Mouse (Mus musculus): ENCODE data around the gene Timm50. TPM values are rescaled to one million over a fixed set of nuclear protein-coding genes. Genes with fewer than 3 reads are reported as not detected.

The Timm50 gene
- 55.8 TPM for polyA plus RNA-seq (2017; shearing (Covaris generic))

DNA sequence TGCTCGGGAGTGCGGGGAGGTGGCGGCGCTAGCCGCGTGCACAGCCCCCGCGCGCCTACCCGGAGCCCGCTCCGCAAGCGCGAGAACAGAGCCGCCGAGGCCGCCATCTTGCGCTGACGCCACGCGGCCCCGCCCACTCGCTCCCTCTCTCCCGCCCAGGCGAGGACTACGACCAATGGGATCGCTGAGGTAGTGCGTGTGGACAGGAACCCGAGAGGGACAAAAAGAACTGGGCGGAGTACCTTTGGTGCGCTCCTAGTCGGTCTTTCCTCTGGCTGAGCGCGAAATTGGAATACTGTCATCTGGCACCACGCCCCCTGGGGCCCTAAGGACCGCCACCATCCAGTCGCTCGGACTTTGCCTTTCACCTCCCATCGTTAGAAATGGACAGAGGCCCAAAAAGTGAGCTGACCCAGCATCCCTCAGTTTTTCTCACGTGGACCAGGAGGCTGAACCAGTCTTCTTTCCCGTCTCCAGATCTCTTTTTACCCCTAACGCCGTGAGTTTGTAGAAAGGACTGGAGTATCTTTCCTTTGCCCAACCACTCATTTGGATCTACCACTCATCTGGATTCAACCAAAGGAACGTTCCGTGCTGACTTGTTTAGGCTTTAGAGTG is at the start of gene Timm50:
Timm50 (minus strand) TSS at position 147 of the 618 bp plus-strand sequence.

DNA sequence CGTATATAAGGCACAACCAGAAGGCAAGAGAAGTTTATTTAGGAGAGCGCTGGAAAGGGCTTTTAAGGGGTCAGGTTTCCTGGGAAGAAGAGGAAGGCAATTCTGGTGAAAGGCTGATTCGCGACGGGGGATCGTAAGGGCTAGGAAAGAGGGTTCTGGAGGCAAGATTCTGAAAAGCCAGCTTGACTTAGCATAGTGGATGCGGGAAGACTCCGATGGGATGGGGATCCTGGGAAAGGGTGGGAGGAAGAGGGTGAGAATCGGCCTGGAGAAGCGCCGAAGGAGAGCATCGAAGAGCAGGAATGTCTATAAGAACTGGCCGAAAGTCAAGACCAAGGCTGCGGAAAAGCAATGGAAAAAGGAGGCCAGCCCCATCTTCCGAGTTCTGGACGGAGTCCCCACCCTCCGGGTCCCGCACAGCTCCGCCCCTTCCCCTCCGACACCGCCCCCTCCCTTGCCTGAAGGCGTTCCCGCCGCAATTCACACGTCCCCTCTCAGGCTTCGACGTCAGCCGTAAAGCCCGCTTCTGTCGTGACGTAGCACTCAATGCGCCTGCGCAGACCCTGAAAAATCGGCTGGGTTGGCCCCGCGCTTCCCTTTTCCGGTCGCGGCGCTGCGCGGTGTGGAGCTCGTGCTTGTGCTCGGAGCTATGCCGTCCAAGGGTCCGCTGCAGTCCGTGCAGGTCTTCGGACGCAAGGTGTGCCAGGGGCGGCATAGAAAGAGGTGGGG is 38.4 kb upstream of the Timm50 start, which contains the start of gene Rps16:
Rps16 (plus strand) TSS at position 498 of the 729 bp plus-strand sequence.

DNA sequence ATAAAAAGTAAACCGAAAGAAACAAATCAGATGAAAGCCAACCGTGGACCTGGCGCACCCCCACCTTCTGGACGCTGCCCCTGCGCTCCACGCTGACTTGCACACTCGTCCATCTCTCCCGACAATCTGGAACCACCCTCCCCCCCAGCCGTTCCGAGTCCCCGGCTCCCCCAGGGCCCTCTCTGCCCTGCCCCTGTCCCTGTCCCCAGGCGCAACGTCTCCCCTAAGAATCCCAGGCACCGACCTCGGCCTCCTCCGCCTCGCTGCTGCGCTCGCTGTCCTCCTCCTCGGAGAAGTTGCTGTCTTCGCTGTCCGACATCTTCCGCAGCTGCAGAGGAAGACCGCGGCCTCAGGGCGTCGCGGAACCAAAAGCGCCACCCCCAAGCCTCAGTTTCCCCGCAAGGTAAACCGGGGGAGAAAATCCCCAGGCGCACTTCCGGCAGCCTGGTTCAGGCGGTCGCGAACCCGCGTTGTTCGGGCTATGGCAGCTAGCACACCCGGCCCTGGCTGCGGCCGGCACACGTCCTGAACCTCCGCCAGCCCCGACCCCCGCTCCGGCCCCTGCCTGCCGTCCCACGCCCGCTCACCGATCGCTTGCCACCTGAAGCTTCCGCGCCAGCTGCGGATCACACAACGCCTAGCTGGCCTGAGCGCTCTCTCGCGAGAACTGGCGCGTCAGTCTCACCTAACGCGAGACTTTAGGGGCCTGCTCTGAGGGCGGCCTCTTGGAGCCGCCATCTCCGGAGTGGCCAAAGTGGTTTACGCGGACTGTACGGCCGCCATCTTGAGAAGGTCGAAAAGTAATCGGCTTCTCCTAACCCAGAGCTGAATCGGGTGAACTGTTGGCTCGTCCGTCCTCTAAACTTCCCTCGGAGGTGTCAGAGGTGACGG is 26.5 kb upstream of the Timm50 start, which contains the start of gene Supt5:
Supt5 (minus strand) TSS at position 639 of the 891 bp plus-strand sequence.

DNA sequence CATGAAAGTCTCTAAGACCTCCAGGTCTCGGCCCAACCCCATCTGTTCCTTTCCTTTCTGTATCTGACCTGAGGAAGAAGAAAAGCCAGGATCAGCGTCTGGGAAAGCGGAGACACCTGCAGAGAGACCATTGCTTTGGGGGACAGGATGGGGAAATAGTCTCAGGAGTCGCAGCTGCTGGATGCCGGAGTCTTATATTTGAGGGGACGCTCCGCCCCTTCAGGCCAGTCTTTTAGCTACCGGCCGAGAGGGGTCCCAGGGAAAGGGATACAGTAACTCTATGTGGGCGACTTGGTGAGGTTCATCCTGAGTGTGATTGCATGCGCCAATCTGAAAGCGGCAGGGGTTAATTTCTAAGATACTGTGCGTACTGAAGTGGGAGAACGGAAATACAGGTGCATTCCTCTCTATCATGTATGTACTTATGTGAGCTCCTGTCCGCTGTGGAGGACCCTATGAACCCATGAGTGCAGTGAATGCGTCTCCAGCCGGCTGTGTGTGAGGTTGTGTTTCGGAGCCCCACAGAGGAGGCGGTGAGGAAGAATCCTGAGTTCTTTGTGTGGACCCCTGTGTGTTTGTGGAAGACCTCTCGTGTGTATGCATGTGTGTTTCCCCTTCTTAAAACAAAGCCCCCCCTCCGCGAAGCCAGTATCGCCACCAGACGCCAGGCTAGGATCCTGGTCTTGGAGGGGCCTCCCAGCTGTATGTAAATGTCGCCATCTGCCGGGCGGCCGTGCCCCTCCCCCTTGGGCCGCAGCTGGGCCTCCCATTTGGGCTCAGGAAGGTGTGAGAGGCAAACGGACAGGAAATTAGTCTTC is 10.0 kb downstream of the Timm50 start, which contains the start of gene Dll3:
Dll3 (minus strand) TSS at position 623 of the 818 bp plus-strand sequence.

DNA sequence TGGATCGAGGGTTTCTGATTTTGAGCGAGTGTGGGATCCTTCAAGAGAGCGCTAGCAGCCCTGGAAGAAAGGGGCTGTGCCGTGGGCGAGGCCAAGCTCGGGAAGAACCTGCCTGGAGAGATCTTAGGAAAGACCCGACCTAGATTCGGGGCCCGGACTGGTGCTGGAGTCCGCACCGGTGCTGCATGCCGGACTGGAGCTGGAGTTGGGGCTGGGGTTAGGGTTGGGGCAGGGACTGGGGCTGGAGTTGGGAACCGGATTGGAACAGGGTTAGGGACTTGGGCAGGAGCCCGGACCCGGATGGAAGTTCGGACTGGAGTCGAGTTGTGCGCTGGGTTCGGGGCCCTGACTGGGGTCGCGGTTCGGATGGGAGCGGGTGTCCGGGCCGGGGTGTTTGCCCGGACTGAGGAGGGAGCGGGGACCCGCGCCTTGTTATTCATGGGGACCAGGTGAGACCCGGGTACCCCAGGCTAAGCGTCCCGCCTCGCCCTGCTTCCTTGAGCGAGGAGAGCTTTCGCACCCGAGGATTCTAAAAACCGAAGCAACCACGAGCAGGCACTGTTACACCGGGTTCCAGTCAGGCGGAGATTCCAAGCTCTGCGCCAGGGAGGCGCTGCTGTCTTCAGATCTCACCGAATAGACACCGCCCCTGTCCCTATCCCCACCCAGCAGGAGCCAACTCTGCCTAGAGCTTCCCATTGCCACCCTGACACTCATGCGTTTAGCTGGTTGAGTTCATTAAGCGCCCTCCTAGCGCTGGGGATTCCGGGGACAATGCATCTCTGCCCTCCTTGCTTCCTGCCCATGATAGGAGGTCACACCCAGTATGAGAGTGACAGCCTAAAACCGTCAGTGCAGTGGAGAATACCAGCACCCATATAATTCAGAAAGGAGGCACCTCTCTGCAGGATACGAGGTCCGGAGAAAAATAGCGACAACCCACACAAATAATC is 21.0 kb downstream of the Timm50 start, which contains the start of gene Selenov:
Selenov (minus strand) TSS at position 549 of the 953 bp plus-strand sequence.

DNA sequence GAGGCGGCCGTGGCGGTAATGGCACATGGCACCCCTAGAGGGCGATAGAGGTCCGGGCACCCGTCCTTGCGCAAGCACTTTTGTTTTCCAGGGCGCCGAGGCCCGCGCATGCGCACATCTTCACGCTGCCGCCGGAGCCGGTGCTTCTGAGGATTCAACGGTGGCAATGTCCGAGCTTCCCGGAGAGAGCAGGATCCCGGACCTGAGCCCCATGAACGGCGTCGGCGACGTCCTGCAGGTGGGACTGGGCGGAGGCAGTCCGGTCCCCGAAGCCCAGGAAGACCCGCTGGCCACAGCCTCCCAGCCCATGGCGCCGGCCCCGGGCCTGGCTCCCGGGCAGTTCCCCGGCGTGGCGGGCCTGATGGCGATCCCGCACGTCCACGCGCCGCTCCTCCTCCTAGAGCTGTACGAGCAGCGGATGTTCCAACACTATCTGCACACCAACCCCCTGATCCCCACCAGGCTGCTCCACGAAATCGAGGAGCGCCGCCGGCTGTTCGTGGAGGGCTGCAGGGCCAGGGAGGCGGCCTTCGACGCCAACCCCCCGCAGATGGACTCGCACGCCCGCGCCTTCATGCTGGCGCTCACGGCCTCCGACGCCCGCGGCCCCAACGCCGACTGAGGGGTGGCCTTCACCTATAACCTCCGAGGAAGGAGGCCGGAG is 34.1 kb downstream of the Timm50 start, which contains the start of gene Eid2b:
Eid2b (plus strand) TSS at position 125 of the 664 bp plus-strand sequence.

DNA sequence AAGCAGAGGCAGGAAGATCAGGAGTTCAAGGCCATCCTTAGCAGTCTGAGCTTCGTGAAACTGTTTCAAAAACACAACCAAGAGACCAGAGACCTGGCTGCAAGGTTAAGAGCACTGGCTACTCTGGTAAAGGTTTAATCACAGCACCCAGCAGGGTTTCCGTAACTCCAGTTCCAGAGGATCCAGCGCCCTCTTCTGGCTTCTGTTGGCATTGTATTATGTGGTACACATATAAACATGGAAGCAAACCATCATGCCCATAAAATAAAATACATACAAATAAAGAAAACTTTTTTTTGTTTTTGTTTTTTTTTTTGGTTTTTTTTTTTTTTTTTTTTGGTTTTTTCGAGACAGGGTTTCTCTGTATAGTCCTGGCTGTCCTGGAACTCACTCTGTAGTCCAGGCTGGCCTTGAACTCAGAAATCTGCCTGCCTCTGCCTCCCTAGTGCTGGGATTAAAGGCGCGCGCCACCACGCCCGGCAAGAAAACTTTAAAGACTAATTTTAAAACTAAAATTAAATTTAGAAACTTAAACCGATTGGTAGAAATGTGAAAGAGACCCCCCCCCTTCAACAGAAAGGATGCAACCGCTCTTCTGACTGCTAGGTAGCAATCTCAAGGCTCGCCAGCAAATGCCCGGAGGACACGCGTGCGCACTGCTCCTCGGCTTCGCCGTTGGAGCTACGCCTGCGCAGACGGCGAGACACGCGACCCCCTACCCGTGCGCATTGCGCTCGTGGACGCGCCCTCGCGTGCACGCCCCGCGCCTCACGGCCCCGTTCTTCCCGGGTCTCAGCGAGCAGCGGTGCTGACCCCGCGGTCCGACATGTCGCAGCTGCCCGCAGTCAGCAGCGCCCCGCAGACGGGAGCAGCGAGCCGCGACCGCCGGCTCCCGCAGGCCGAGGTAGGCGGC is 44.5 kb downstream of the Timm50 start, which contains the start of gene Eid2:
Eid2 (plus strand) TSS at position 753 of the 913 bp plus-strand sequence.

Other genes starting within 250 kb of the Timm50 start
- gene Fcgbp, start 240.8 kb downstream of the Timm50 start, polyA plus RNA-seq (2017; shearing (Covaris generic)), result not detected
- gene 9530053A07Rik, start 182.6 kb downstream of the Timm50 start, polyA plus RNA-seq (2017; shearing (Covaris generic)), result not detected
- 228 TPM for gene Fbl, start 142.4 kb downstream of the Timm50 start, polyA plus RNA-seq (2017; shearing (Covaris generic))
- 10.3 TPM for gene Dyrk1b, start 132.6 kb downstream of the Timm50 start, polyA plus RNA-seq (2017; shearing (Covaris generic))
- gene Eid2, start 44.2 kb downstream of the Timm50 start, polyA plus RNA-seq (2017; shearing (Covaris generic)), result 6.6 TPM
- 3.7 TPM for gene Eid2b, start 34.3 kb downstream of the Timm50 start, polyA plus RNA-seq (2017; shearing (Covaris generic))
- gene Selenov, start 20.9 kb downstream of the Timm50 start, polyA plus RNA-seq (2017; shearing (Covaris generic)), result not detected
- not detected for gene Dll3, start 9.8 kb downstream of the Timm50 start, polyA plus RNA-seq (2017; shearing (Covaris generic))
- 213 TPM for gene Supt5, start 26.7 kb upstream of the Timm50 start, polyA plus RNA-seq (2017; shearing (Covaris generic))
- 983 TPM for gene Rps16, start 38.6 kb upstream of the Timm50 start, polyA plus RNA-seq (2017; shearing (Covaris generic))
- 48.9 TPM for gene Plekhg2, start 60.5 kb upstream of the Timm50 start, polyA plus RNA-seq (2017; shearing (Covaris generic))
- 189 TPM for gene Zfp36, start 68.2 kb upstream of the Timm50 start, polyA plus RNA-seq (2017; shearing (Covaris generic))
- gene Med29, start 80.6 kb upstream of the Timm50 start, polyA plus RNA-seq (2017; shearing (Covaris generic)), result 23.0 TPM
- gene Paf1, start 80.9 kb upstream of the Timm50 start, polyA plus RNA-seq (2017; shearing (Covaris generic)), result 170 TPM
- gene Gmfg, start 125.4 kb upstream of the Timm50 start, polyA plus RNA-seq (2017; shearing (Covaris generic)), result 436 TPM
- 2.3 TPM for gene Lrfn1, start 139.9 kb upstream of the Timm50 start, polyA plus RNA-seq (2017; shearing (Covaris generic))
- not detected for gene Ifnl2, start 198.4 kb upstream of the Timm50 start, polyA plus RNA-seq (2017; shearing (Covaris generic))
- gene Ifnl3, start 210.8 kb upstream of the Timm50 start, polyA plus RNA-seq (2017; shearing (Covaris generic)), result not detected
- gene Sycn, start 228.8 kb upstream of the Timm50 start, polyA plus RNA-seq (2017; shearing (Covaris generic)), result not detected
- not detected for gene Nccrp1, start 235.2 kb upstream of the Timm50 start, polyA plus RNA-seq (2017; shearing (Covaris generic))

Measured in naive thymus-derived CD4-positive, alpha-beta T cell, adult 5 months (primary cell).